Mouse (Mus musculus) heart, embryonic 13.5 days (tissue): ENCODE results near the gene Gm11733. TPM values are rescaled to one million over a fixed set of nuclear protein-coding genes. Genes with fewer than 3 reads are reported as not detected.

Source experiments
- ATAC-seq: fragments of 200-750 bp; cut with Nextera tagmentation; 2 replicates; pipeline ENCODE4 v1.8.0; 2017; ENCODE audit warnings: moderate TSS enrichment; ENCODE audit not compliant: insufficient number of reproducible peaks, low FRiP score, low TSS enrichment; ENCODE audit errors: extremely low read depth
- H3K27ac ChIP-seq: fragments of 300-500 bp; sonication (generic); replicated peaks from 2 replicates; pipeline ENCODE4 v1.5.1; 2015; ENCODE audit warnings: moderate library complexity, mild to moderate bottlenecking, inconsistent platforms
- H3K27me3 ChIP-seq: fragments of 300-500 bp; sonication (generic); replicated peaks from 2 replicates; pipeline ENCODE4 v1.6.1; 2015; ENCODE audit warnings: mild to moderate bottlenecking, inconsistent platforms
- H3K36me3 ChIP-seq: fragments of 300-500 bp; sonication (generic); 2 replicates; pipeline ENCODE4 v1.6.1; 2015; ENCODE audit warnings: mild to moderate bottlenecking, inconsistent platforms
- H3K4me1 ChIP-seq: fragments of 300-500 bp; sonication (generic); 2 replicates; pipeline ENCODE4 v1.6.1; 2015; ENCODE audit warnings: inconsistent platforms
- H3K4me2 ChIP-seq: fragments of 300-500 bp; sonication (generic); 2 replicates; pipeline ENCODE4 v1.6.1; 2015; ENCODE audit warnings: inconsistent platforms, mild to moderate bottlenecking, moderate library complexity
- H3K4me3 ChIP-seq: fragments of 300-500 bp; sonication (generic); 2 replicates; pipeline ENCODE4 v1.5.1; 2015; ENCODE audit warnings: moderate library complexity, mild to moderate bottlenecking, inconsistent platforms
- H3K9ac ChIP-seq: fragments of 300-500 bp; sonication (generic); 2 replicates; pipeline ENCODE4 v1.6.1; 2015; ENCODE audit warnings: inconsistent platforms, mild to moderate bottlenecking, moderate library complexity
- H3K9me3 ChIP-seq: fragments of 300-500 bp; sonication (generic); 2 replicates; pipeline ENCODE4 v1.6.1; 2016; ENCODE audit warnings: inconsistent platforms
- WGBS: fragments of 180-500 bp; shearing (Covaris S2); methylation state at CpG from one replicate; pipeline ENCODE4 v1.1.7; 2015; ENCODE audit warnings: mixed read lengths; 5-methylcytosine and 5-hydroxymethylcytosine counted together
- polyA plus RNA-seq: library from polyadenylated mRNA; unstranded; fragments of >200 nt; fragmentation: Nextera tagmentation; extraction: Ambion mirVana; gene quantifications from 2 replicates; pipeline ENCODE4 v1.2.1, GENCODE M21; 2015

Gene Gm11733
- polyA plus RNA-seq, 1 experiment from 2014 or later = not detected

GRCm38 (mm10) chr11:117536586-117536985, 52.4 kb downstream of the Gm11733 start:
- H3K4me3 ChIP-seq = no peak overlapping the region
- no peaks in the 10 kb centered on the region for H3K9me3 ChIP-seq
- no peak overlapping the region for H3K4me2 ChIP-seq
- no peak overlapping the region for H3K27ac ChIP-seq
- WGBS = 53% methylated on average over 3 of the region's 3 CpGs
- H3K4me1 ChIP-seq = peaks cover 15% of the 10 kb centered on the region
- ATAC-seq = no peak
- H3K27me3 ChIP-seq = peaks cover 7% of the 10 kb centered on the region
- H3K9ac ChIP-seq = no peak overlapping the region
- H3K36me3 ChIP-seq = no peaks in the 10 kb centered on the region

Other genes with a start within 250 kb of the Gm11733 start
- 6.0 TPM in 2 replicates for gene Tnrc6c, start 169.9 kb downstream of the Gm11733 start, polyA plus RNA-seq